Mouse (Mus musculus): ENCODE measurements at regions not wholly inside any gene's neighbourhood (a gene's known extent, or its start where the extent isn't known, plus 50 kb on each side); places are given as distances from the start of the nearest gene placed in this dataset.

- no peak for TF ChIP-seq POLR2A (IDR thresholded peaks at IDR 0.05; ENCODE audit: insufficient read length, low read depth)
- TF ChIP-seq E2F4 (IDR thresholded peaks at IDR 0.05; ENCODE audit: insufficient read depth): no peak
- TF ChIP-seq MAX (IDR thresholded peaks at IDR 0.05; ENCODE audit: low read depth): no peak
- no peak for TF ChIP-seq POLR2AphosphoS2 (IDR thresholded peaks at IDR 0.05; ENCODE audit: insufficient read length, low read depth)
- no peak for TF ChIP-seq MYOD1 (IDR thresholded peaks at IDR 0.05; ENCODE audit: control insufficient read depth in 1 of 3, insufficient read length in 2 of 3, low read depth in 2 of 3)
- TF ChIP-seq REST (IDR thresholded peaks at IDR 0.05; ENCODE audit: insufficient read depth, insufficient read length): no peak
- no peak for TF ChIP-seq TCF12 (IDR thresholded peaks at IDR 0.05; ENCODE audit: insufficient read depth, poor library complexity, severe bottlenecking)
Observed at GRCm38 (mm10) chr4:8428629-8429523, 190.0 kb upstream of the Car8 start.

All from myocyte (in vitro differentiated cells).